Mouse (Mus musculus) lung, postnatal 0 days (tissue): ENCODE measurements at regions not wholly inside any gene's neighbourhood (a gene's known extent, or its start where the extent isn't known, plus 50 kb on each side); places are given as distances from the start of the nearest gene placed in this dataset.
A peak's percentile ranks its signal among the peaks of the same experiment; 100 is the strongest.
"Not testable (repeated sequence)": the region's sequence is repeated elsewhere in the genome, so short reads cannot be mapped to it uniquely, and the experiment has no call there.

Experiments used
- ATAC-seq: fragments of 200-750 bp; cut with Nextera tagmentation; 2 replicates; pipeline ENCODE4 v1.8.0; 2017; ENCODE audit warnings: moderate library complexity
- DNase-seq: peaks from one replicate; pipeline ENCODE4 v3.0.0-alpha.2; 2016; ENCODE audit warnings: low spot score
- H3K27ac ChIP-seq: fragments of 300-500 bp; sonication (generic); 2 replicates; pipeline ENCODE4 v1.5.1; 2014; ENCODE audit warnings: antibody characterized with exemption, mild to moderate bottlenecking, low read length, mixed read lengths
- H3K27me3 ChIP-seq: fragments of 300-500 bp; sonication (generic); replicated peaks from 2 replicates; pipeline ENCODE4 v1.6.1; 2014; ENCODE audit warnings: low read length, mixed read lengths; ENCODE audit not compliant: insufficient read depth
- H3K36me3 ChIP-seq: fragments of 300-500 bp; sonication (generic); 2 replicates; pipeline ENCODE4 v1.6.1; 2014; ENCODE audit warnings: low read length, mixed read lengths; ENCODE audit not compliant: insufficient read depth
- H3K4me1 ChIP-seq: fragments of 300-500 bp; sonication (generic); 2 replicates; pipeline ENCODE4 v1.6.1; 2014; ENCODE audit warnings: antibody characterized with exemption, low read depth, low read length, mixed read lengths; ENCODE audit not compliant: insufficient read depth
- H3K4me2 ChIP-seq: fragments of 300-500 bp; sonication (generic); replicated peaks from 2 replicates; pipeline ENCODE4 v1.6.1; 2014; ENCODE audit warnings: low read depth, mild to moderate bottlenecking, low read length, moderate library complexity, mixed read lengths
- H3K4me3 ChIP-seq: fragments of 300-500 bp; sonication (generic); 2 replicates; pipeline ENCODE4 v1.5.1; 2014; ENCODE audit warnings: low read depth, low read length
- H3K9ac ChIP-seq: fragments of 300-500 bp; sonication (generic); replicated peaks from 2 replicates; pipeline ENCODE4 v1.6.1; 2014; ENCODE audit warnings: low read depth, mild to moderate bottlenecking
- H3K9me3 ChIP-seq: fragments of 300-500 bp; sonication (generic); 2 replicates; pipeline ENCODE4 v1.6.1; 2016; ENCODE audit warnings: low read length, mixed read lengths
- CTCF ChIP-seq: IDR thresholded peaks from 2 replicates; pipeline ENCODE4 v1.5.1; 2016; ENCODE audit warnings: antibody characterized with exemption, mild to moderate bottlenecking
- EP300 ChIP-seq: IDR thresholded peaks from 2 replicates; pipeline ENCODE4 v1.6.1; 2016; ENCODE audit warnings: antibody characterized with exemption, mild to moderate bottlenecking, control low read depth
- WGBS: fragments of 180-500 bp; shearing (Covaris S2); extraction: QIAGEN DNeasy Blood & Tissue Kit; methylation state at CpG from one replicate; pipeline ENCODE4 v1.1.7; 2014; 5-methylcytosine and 5-hydroxymethylcytosine counted together

DNA sequence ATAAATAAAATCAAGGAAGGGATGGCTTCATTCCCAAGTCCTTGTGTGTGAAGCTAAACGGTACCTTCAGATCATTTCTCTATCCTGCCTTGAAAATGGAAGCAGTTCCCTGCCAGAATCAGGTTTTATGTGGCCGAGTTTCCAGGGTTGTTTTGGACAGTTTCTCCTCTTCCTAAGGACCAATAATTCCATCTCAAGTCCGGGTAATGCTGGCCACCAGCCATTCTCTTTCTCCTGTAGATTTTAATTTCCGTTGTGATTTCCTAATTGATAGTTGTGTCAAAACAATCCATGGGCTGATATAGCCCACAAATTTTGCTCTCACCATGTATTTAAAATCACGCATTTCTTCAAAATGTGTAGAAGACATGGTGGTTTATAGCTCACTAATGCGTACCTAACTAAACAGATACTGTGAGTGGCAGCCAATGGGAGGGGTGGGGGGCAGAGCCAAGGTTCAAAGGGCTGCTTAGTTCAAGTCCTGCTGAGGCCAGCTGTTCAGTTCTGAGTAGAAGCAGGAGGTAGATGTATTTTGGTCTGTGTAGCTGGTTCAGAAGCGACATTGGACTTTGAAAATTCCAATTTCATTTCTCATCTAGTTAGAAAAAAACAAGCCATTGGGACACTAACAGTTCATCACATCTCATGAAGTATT is 129.2 kb upstream of the Kctd3 start:
- no peaks in the 10 kb centered on the region; the same call in 1 of the 2 replicates for H3K4me1 ChIP-seq
- H3K4me3 ChIP-seq: no peak overlapping the region
- H3K4me2 ChIP-seq: no peak overlapping the region
- H3K27ac ChIP-seq: no peak overlapping the region
- WGBS: 72% methylated on average over 7 of the region's 7 CpGs
- TF ChIP-seq CTCF (no peak), EP300 (peak; percentile 35)
- no peak overlapping the region for H3K9ac ChIP-seq
- H3K9me3 ChIP-seq: no peaks in the 10 kb centered on the region
- peak; percentile 33; the same call in 1 of the 2 replicates for ATAC-seq
- no peaks in the 10 kb centered on the region for H3K27me3 ChIP-seq
- DNase-seq: peak; percentile 47
- no peaks in the 10 kb centered on the region for H3K36me3 ChIP-seq

- H3K4me2 ChIP-seq: no peak overlapping the region
- H3K27me3 ChIP-seq: no peaks in the 10 kb centered on the region
- no peaks in the 10 kb centered on the region for H3K9me3 ChIP-seq
- no peak overlapping the region for H3K9ac ChIP-seq
- ATAC-seq (no peak), DNase-seq (no peak)
- H3K4me3 ChIP-seq: no peak overlapping the region
- H3K36me3 ChIP-seq: no peaks in the 10 kb centered on the region
- 72% methylated on average over 4 of the region's 4 CpGs for WGBS
- H3K4me1 ChIP-seq: no peaks in the 10 kb centered on the region; the same call in 1 of the 2 replicates
- TF ChIP-seq EP300: no peak
- no peak for TF ChIP-seq CTCF
- no peak overlapping the region for H3K27ac ChIP-seq
These were observed 128.2 kb upstream of the Kctd3 start for GRCm38 (mm10) chr1:189135826-189136225.

DNA sequence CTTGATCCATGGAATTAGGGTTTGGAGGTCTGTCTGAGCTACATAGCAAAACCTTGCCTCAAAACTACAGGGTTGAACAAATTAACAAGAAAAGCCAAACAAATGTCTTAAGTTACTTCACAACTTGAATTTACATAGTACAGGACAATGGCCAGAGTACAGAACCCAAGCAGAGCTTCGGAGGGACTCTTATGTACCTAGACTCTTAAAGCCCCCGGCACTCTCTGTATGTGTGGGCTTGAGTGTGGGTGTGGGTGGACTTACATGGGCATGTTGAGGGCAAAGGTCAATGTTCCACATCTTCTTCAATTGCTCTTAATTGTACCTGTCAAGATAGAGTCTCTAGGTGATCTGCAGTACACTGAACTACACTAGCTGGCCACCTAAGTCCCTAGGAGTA is 121.1 kb upstream of the Kctd3 start:
- Histone ChIP-seq H3K9ac (no peak overlapping the region), H3K27me3 (no peaks in the 10 kb centered on the region), H3K36me3 (no peaks in the 10 kb centered on the region), H3K4me1 (no peaks in the 10 kb centered on the region), H3K4me3 (no peak overlapping the region), H3K27ac (no peak overlapping the region), H3K9me3 (no peaks in the 10 kb centered on the region), H3K4me2 (no peak overlapping the region)
- DNase-seq (no peak), ATAC-seq (no peak)
- WGBS: 80% methylated on average over 2 of the region's 2 CpGs
- no peak for TF ChIP-seq EP300
- no peak for TF ChIP-seq CTCF

- WGBS: 75% methylated on average over 5 of the region's 5 CpGs
- H3K4me1 ChIP-seq, H3K27me3 ChIP-seq, H3K36me3 ChIP-seq, H3K27ac ChIP-seq, H3K9ac ChIP-seq, H3K9me3 ChIP-seq, H3K4me2 ChIP-seq, DNase-seq, H3K4me3 ChIP-seq, ATAC-seq: not testable (repeated sequence)
These were observed 120.6 kb upstream of the Kctd3 start for GRCm38 (mm10) chr1:189128246-189128645.

DNA sequence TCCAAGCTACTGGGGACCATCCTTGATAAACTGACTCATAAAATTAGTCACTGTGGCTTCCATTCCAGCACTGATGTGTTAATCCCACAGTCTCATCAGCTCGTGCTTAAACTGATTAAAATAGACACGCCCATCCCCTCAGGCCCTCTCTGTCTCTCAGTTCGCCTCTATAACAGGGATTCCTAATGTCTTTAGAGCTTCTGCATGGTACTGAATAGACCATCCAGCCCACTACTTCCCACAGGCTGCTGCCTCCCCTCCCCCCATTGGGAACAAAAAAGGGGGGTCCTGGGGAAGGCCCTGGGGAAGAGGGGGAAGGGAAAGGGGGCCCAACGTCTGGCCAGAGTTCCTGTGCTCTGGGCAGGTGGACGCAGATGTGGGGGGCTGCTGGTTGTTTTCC is 119.7 kb upstream of the Kctd3 start:
- TF ChIP-seq CTCF: no peak
- no peak for TF ChIP-seq EP300
- H3K36me3 ChIP-seq: no peaks in the 10 kb centered on the region
- DNase-seq (no peak), ATAC-seq (no peak)
- no peak overlapping the region for H3K9ac ChIP-seq
- no peak overlapping the region for H3K4me3 ChIP-seq
- no peak overlapping the region for H3K4me2 ChIP-seq
- H3K27ac ChIP-seq: no peak overlapping the region
- no peaks in the 10 kb centered on the region for H3K27me3 ChIP-seq
- H3K4me1 ChIP-seq: no peaks in the 10 kb centered on the region
- WGBS: 61% methylated on average over 5 of the region's 5 CpGs
- no peaks in the 10 kb centered on the region for H3K9me3 ChIP-seq

- H3K4me3 ChIP-seq: no peak overlapping the region
- no peak overlapping the region for H3K9ac ChIP-seq
- WGBS: 55% methylated on average over 6 of the region's 6 CpGs
- TF ChIP-seq CTCF: no peak
- 0 out of 2 replicates have a peak, but pooled peaks have one; percentile 34 for TF ChIP-seq EP300
- no peaks in the 10 kb centered on the region for H3K9me3 ChIP-seq
- H3K27ac ChIP-seq: no peak overlapping the region
- ATAC-seq (peak; percentile 7), DNase-seq (peak; percentile 54)
- no peak overlapping the region for H3K4me2 ChIP-seq
- no peaks in the 10 kb centered on the region for H3K27me3 ChIP-seq
- H3K4me1 ChIP-seq: no peaks in the 10 kb centered on the region
- H3K36me3 ChIP-seq: no peaks in the 10 kb centered on the region
These were observed 112.5 kb upstream of the Kctd3 start for GRCm38 (mm10) chr1:189119941-189120735.
